Mouse (Mus musculus) liver, embryonic 11.5 days (tissue): ENCODE measurements around the gene Fancb. TPM values are rescaled to one million over a fixed set of nuclear protein-coding genes. Genes with fewer than 3 reads are reported as not detected.
A peak's percentile ranks its signal among the peaks of the same experiment; 100 is the strongest.

Experiments used
- ATAC-seq: fragments of 200-750 bp; cut with Nextera tagmentation; replicated peaks from 2 replicates; pipeline ENCODE4 v1.8.0; 2017; ENCODE audit warnings: moderate number of reproducible peaks, mild to moderate bottlenecking, moderate TSS enrichment, moderate library complexity; ENCODE audit not compliant: low FRiP score
- DNase-seq: peaks from one replicate; pipeline ENCODE4 v3.0.0-alpha.2; 2017; ENCODE audit warnings: low spot score
- H3K27ac ChIP-seq: fragments of 300-500 bp; sonication (generic); 2 replicates; pipeline ENCODE4 v1.5.1; 2014; ENCODE audit warnings: mild to moderate bottlenecking, low read depth, low read length, control low read depth
- H3K27me3 ChIP-seq: fragments of 300-500 bp; sonication (generic); replicated peaks from 2 replicates; pipeline ENCODE4 v1.6.1; 2014; ENCODE audit warnings: low read length, mixed read lengths; ENCODE audit not compliant: control insufficient read depth, insufficient read depth
- H3K36me3 ChIP-seq: fragments of 300-500 bp; sonication (generic); 2 replicates; pipeline ENCODE4 v1.6.1; 2014; ENCODE audit warnings: mild to moderate bottlenecking, low read length, moderate library complexity, mixed read lengths; ENCODE audit not compliant: control insufficient read depth, insufficient read depth
- H3K4me1 ChIP-seq: fragments of 300-500 bp; sonication (generic); replicated peaks from 2 replicates; pipeline ENCODE4 v1.6.1; 2014; ENCODE audit warnings: low read length, mixed read lengths; ENCODE audit not compliant: control insufficient read depth, insufficient read depth
- H3K4me2 ChIP-seq: fragments of 300-500 bp; sonication (generic); 2 replicates; pipeline ENCODE4 v1.6.1; 2014; ENCODE audit warnings: mild to moderate bottlenecking, control low read depth, moderate library complexity
- H3K4me3 ChIP-seq: fragments of 300-500 bp; sonication (generic); 2 replicates; pipeline ENCODE4 v1.5.1; 2014; ENCODE audit warnings: low read depth, low read length, control low read depth
- H3K9ac ChIP-seq: fragments of 300-500 bp; sonication (generic); 2 replicates; pipeline ENCODE4 v1.6.1; 2014; ENCODE audit warnings: low read depth, low read length, control low read depth
- H3K9me3 ChIP-seq: fragments of 300-500 bp; sonication (generic); 2 replicates; pipeline ENCODE4 v1.6.1; 2016; ENCODE audit warnings: low read length, inconsistent platforms, mixed read lengths; ENCODE audit not compliant: control insufficient read depth
- WGBS: fragments of 180-500 bp; shearing (Covaris S2); extraction: QIAGEN DNeasy Blood & Tissue Kit; methylation state at CpG from one replicate; pipeline ENCODE4 v1.1.7; 2014; 5-methylcytosine and 5-hydroxymethylcytosine counted together
- polyA plus RNA-seq: library from polyadenylated mRNA; unstranded; fragments of >200 nt; fragmentation: Nextera tagmentation; extraction: Ambion mirVana; gene quantifications from 2 replicates; pipeline ENCODE4 v1.2.1, GENCODE M21; 2014

The Fancb gene
- 12.1 and 13.9 TPM in 2 replicates for polyA plus RNA-seq

GRCm38 (mm10) chrX:164980193-164980775 is at the start of gene Fancb, which contains the start of gene Mospd2:
Gene Fancb (plus strand): TSS chrX:164980592.
Gene Mospd2 (minus strand): TSS chrX:164980375.
- Histone ChIP-seq H3K9me3 (no peaks in the 10 kb centered on the region), H3K4me2 (peak within 1 kb of the TSS; percentile 67), H3K36me3 (no peaks in the 10 kb centered on the region), H3K27ac (peak within 1 kb of the TSS; percentile 32), H3K4me1 (no peaks in the 10 kb centered on the region), H3K9ac (peak within 1 kb of the TSS; percentile 71), H3K4me3 (peak within 1 kb of the TSS; percentile 58), H3K27me3 (no peaks in the 10 kb centered on the region)
- DNase-seq (peak; percentile 69), ATAC-seq (peak; percentile 100)
- 12% methylated on average over 25 of the region's 26 CpGs for WGBS

GRCm38 (mm10) chrX:164941540-164941939 is 38.9 kb upstream of the Fancb start:
- 92% methylated on average over 5 of the region's 5 CpGs for WGBS

GRCm38 (mm10) chrX:164951858-164952576 is 28.4 kb upstream of the Fancb start:
- Histone ChIP-seq H3K27me3 (no peaks in the 10 kb centered on the region), H3K9ac (no peak overlapping the region), H3K4me2 (no peak overlapping the region), H3K27ac (no peak overlapping the region), H3K36me3 (no peaks in the 10 kb centered on the region), H3K4me1 (no peaks in the 10 kb centered on the region), H3K4me3 (no peak overlapping the region), H3K9me3 (no peaks in the 10 kb centered on the region)
- no peak for DNase-seq
- no peak for ATAC-seq
- WGBS = 58% methylated on average over 11 of the region's 11 CpGs

More at GRCm38 (mm10) chrX:164941540-164941939, 38.9 kb upstream of the Fancb start:
- no peak overlapping the region for H3K4me2 ChIP-seq
- no peak overlapping the region for H3K27ac ChIP-seq
- no peak overlapping the region for H3K9ac ChIP-seq
- no peak overlapping the region for H3K4me3 ChIP-seq
- H3K9me3 ChIP-seq = no peaks in the 10 kb centered on the region
- DNase-seq (no peak), ATAC-seq (no peak)
- no peaks in the 10 kb centered on the region for H3K27me3 ChIP-seq
- H3K4me1 ChIP-seq = no peaks in the 10 kb centered on the region
- 0 out of 2 replicates have a peak, but pooled peaks cover 2% of the 10 kb centered on the region for H3K36me3 ChIP-seq

GRCm38 (mm10) chrX:164952601-164953375 is 27.6 kb upstream of the Fancb start:
- Histone ChIP-seq H3K4me3 (no peak overlapping the region), H3K9me3 (no peaks in the 10 kb centered on the region), H3K4me1 (no peaks in the 10 kb centered on the region), H3K4me2 (no peak overlapping the region), H3K36me3 (no peaks in the 10 kb centered on the region), H3K27me3 (no peaks in the 10 kb centered on the region), H3K27ac (no peak overlapping the region), H3K9ac (no peak overlapping the region)
- 81% methylated on average over 5 of the region's 5 CpGs for WGBS
- DNase-seq (no peak), ATAC-seq (no peak)

GRCm38 (mm10) chrX:164965750-164966448 is 14.5 kb upstream of the Fancb start:
- 83% methylated on average over 3 of the region's 3 CpGs for WGBS

GRCm38 (mm10) chrX:164971206-164971605 is 9.2 kb upstream of the Fancb start:
- DNase-seq = no peak
- no peaks in the 10 kb centered on the region for H3K4me1 ChIP-seq
- H3K4me2 ChIP-seq = no peak overlapping the region
- ATAC-seq = no peak
- no peak overlapping the region for H3K9ac ChIP-seq
- no peaks in the 10 kb centered on the region for H3K36me3 ChIP-seq
- 85% methylated on average over 3 of the region's 3 CpGs for WGBS
- no peaks in the 10 kb centered on the region for H3K27me3 ChIP-seq
- H3K27ac ChIP-seq = no peak overlapping the region
- no peaks in the 10 kb centered on the region for H3K9me3 ChIP-seq
- no peak overlapping the region for H3K4me3 ChIP-seq

More at GRCm38 (mm10) chrX:164965750-164966448, 14.5 kb upstream of the Fancb start:
- Histone ChIP-seq H3K27me3 (no peaks in the 10 kb centered on the region), H3K4me2 (no peak overlapping the region), H3K4me1 (no peaks in the 10 kb centered on the region), H3K9me3 (no peaks in the 10 kb centered on the region), H3K4me3 (no peak overlapping the region), H3K27ac (no peak overlapping the region), H3K36me3 (no peaks in the 10 kb centered on the region), H3K9ac (no peak overlapping the region)
- DNase-seq = no peak
- ATAC-seq = no peak

GRCm38 (mm10) chrX:164978866-164979265 is 1.5 kb upstream of the Fancb start:
- ATAC-seq (no peak), DNase-seq (no peak)
- H3K27me3 ChIP-seq = no peaks in the 10 kb centered on the region
- WGBS = 95% methylated on average over 2 of the region's 2 CpGs
- H3K9ac ChIP-seq = no peak overlapping the region
- H3K27ac ChIP-seq = no peak overlapping the region
- no peaks in the 10 kb centered on the region for H3K36me3 ChIP-seq
- no peaks in the 10 kb centered on the region for H3K4me1 ChIP-seq
- peak overlapping the region; percentile 64 for H3K4me2 ChIP-seq
- H3K9me3 ChIP-seq = no peaks in the 10 kb centered on the region
- H3K4me3 ChIP-seq = no peak overlapping the region

GRCm38 (mm10) chrX:165003141-165003540 is 22.7 kb downstream of the Fancb start:
- ATAC-seq (no peak), DNase-seq (no peak)
- 40% methylated on average over 4 of the region's 4 CpGs for WGBS
- Histone ChIP-seq H3K9me3 (no peaks in the 10 kb centered on the region), H3K36me3 (no peaks in the 10 kb centered on the region), H3K9ac (no peak overlapping the region), H3K27me3 (no peaks in the 10 kb centered on the region; the same call in 1 of the 2 replicates), H3K4me3 (no peak overlapping the region), H3K4me2 (no peak overlapping the region), H3K4me1 (no peaks in the 10 kb centered on the region), H3K27ac (no peak overlapping the region)
